Mouse (Mus musculus): Measurements from ENCODE around the gene Fam76a. TPM values are rescaled to one million over a fixed set of nuclear protein-coding genes. Genes with fewer than 3 reads are reported as not detected.

The Fam76a gene
- polyA plus RNA-seq, 1 experiment from 2014 or later, result 43.9 TPM

DNA sequence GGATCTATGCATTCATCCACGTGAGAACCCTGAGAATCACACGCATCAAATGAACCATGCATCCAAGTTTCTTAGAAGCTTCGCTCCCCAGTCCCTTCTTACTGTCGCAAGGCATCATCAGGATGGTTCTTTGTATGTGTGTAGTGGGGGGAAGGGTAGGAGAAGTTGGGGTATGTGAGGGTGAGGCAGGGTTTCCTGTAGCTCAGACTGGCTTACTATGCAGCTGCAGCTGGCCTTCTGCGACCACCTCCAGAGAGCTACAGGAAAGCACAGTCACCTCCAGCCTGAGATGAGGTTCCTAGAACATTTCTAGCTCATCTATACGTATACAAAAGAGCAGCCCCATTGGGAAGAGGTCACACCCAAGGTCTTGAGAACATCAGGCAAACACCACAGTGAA lies 10.2 kb downstream of the Fam76a start:
- ATAC-seq (ENCODE audit: insufficient number of reproducible peaks, low FRiP score, low TSS enrichment, low read depth), result no peak
- Histone ChIP-seq H3K9me3 (no peaks in the 10 kb centered on the region), H3K27ac (no peak overlapping the region), H3K36me3 (peaks cover 84% of the 10 kb centered on the region), H3K4me3 (no peak overlapping the region), H3K9ac (no peak overlapping the region), H3K4me1 (no peaks in the 10 kb centered on the region), H3K4me2 (no peak overlapping the region), H3K27me3 (no peaks in the 10 kb centered on the region)
- WGBS, result 94% methylated on average over 6 of the region's 6 CpGs

- H3K27ac ChIP-seq, result no peak overlapping the region
- H3K4me2 ChIP-seq, result no peak overlapping the region
- no peak for ATAC-seq (ENCODE audit: insufficient number of reproducible peaks, low FRiP score, low TSS enrichment, low read depth)
- no peaks in the 10 kb centered on the region for H3K27me3 ChIP-seq
- H3K4me3 ChIP-seq, result no peak overlapping the region
- H3K9me3 ChIP-seq, result no peaks in the 10 kb centered on the region
- H3K4me1 ChIP-seq, result no peaks in the 10 kb centered on the region
- 85% methylated on average over 5 of the region's 5 CpGs for WGBS
- H3K36me3 ChIP-seq, result peaks cover 75% of the 10 kb centered on the region
- no peak overlapping the region for H3K9ac ChIP-seq
Observed at GRCm38 (mm10) chr4:132905843-132906360, 16.5 kb downstream of the Fam76a start.

DNA sequence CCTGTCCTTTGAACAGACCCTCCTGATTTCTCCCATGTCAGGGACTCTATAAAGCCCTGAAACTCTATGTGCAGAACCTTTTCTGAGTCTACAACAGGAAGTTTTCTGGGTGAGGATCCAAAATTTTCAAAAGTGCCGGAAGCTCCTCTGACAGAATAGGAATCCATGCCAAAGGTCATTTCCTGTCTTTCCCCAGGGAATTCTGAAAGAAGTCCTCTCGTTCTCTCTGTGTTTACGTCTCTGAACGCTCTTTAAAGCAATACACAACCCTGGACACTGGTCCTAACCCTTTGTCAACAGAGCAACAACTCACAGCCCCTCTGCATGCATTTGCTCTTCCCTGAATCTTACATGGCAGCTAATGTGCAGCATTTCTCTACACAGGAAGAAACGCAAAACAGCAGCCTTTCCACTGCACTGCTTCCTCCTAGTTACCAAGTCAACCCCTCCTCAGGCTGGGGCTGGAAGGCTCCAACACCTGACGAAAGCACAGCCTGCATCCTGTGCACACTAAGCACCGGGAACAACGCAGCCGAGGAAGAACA lies 17.5 kb downstream of the Fam76a start:
- Histone ChIP-seq H3K27me3 (no peaks in the 10 kb centered on the region), H3K27ac (no peak overlapping the region), H3K4me1 (no peaks in the 10 kb centered on the region), H3K4me3 (no peak overlapping the region), H3K9ac (no peak overlapping the region), H3K36me3 (peaks cover 71% of the 10 kb centered on the region), H3K9me3 (no peaks in the 10 kb centered on the region), H3K4me2 (no peak overlapping the region)
- ATAC-seq (ENCODE audit: insufficient number of reproducible peaks, low FRiP score, low TSS enrichment, low read depth), result no peak
- WGBS, result 63% methylated on average over 9 of the region's 9 CpGs

- ATAC-seq (ENCODE audit: insufficient number of reproducible peaks, low FRiP score, low TSS enrichment, low read depth), result no peak
- no peak overlapping the region for H3K4me3 ChIP-seq
- 88% methylated on average over 2 of the region's 2 CpGs for WGBS
- H3K4me1 ChIP-seq, result no peaks in the 10 kb centered on the region
- no peaks in the 10 kb centered on the region for H3K9me3 ChIP-seq
- peaks cover 66% of the 10 kb centered on the region for H3K36me3 ChIP-seq
- no peak overlapping the region for H3K27ac ChIP-seq
- no peaks in the 10 kb centered on the region for H3K27me3 ChIP-seq
- no peak overlapping the region for H3K4me2 ChIP-seq
- no peak overlapping the region for H3K9ac ChIP-seq
Observed at GRCm38 (mm10) chr4:132904071-132904470, 18.3 kb downstream of the Fam76a start.

GRCm38 (mm10) chr4:132898197-132898596 lies 24.2 kb downstream of the Fam76a start:
- H3K4me2 ChIP-seq, result no peak overlapping the region
- WGBS, result 83% methylated on average over 9 of the region's 9 CpGs
- ATAC-seq (ENCODE audit: insufficient number of reproducible peaks, low FRiP score, low TSS enrichment, low read depth), result no peak
- no peak overlapping the region for H3K4me3 ChIP-seq
- peaks cover 6% of the 10 kb centered on the region; the same call in 1 of the 2 replicates for H3K27me3 ChIP-seq
- no peaks in the 10 kb centered on the region for H3K9me3 ChIP-seq
- H3K9ac ChIP-seq, result no peak overlapping the region
- H3K27ac ChIP-seq, result no peak overlapping the region
- peaks cover 28% of the 10 kb centered on the region for H3K36me3 ChIP-seq
- no peaks in the 10 kb centered on the region for H3K4me1 ChIP-seq

GRCm38 (mm10) chr4:132894402-132894801 lies 28.0 kb downstream of the Fam76a start:
- H3K4me3 ChIP-seq, result no peak overlapping the region
- no peak overlapping the region for H3K9ac ChIP-seq
- no peaks in the 10 kb centered on the region for H3K36me3 ChIP-seq
- no peak for ATAC-seq (ENCODE audit: insufficient number of reproducible peaks, low FRiP score, low TSS enrichment, low read depth)
- no peak overlapping the region for H3K4me2 ChIP-seq
- no peaks in the 10 kb centered on the region for H3K4me1 ChIP-seq
- no peaks in the 10 kb centered on the region for H3K9me3 ChIP-seq
- H3K27me3 ChIP-seq, result peaks cover 6% of the 10 kb centered on the region; the same call in 1 of the 2 replicates
- WGBS, result 19% methylated on average over 7 of the region's 7 CpGs
- H3K27ac ChIP-seq, result no peak overlapping the region

DNA sequence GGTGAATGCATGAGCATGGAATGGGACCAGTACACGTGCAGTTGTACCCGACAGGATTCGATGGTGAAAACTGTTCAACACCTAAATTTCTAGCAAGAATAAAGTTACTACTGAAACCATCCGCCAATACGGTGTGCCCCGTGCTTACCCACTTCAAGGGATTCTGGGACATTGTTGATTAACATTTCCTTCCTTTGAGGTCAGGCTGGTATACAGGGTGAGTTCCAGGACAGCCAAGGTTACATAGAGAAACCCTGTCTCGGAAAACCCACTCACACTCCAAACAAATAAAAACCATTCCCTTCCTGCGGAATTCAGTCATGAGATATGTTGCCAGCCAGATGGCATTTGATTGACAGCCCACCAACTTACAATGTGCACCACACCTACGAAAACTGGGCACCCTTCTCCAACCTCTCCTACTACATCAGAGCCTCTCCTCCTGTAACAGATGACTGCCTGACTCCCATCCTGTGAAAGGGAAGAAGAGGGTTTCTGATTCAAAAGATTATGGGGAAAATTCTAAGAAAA lies 37.4 kb downstream of the Fam76a start:
- Histone ChIP-seq H3K4me3 (peak overlapping the region; percentile 97), H3K4me1 (peaks cover 18% of the 10 kb centered on the region), H3K9me3 (no peaks in the 10 kb centered on the region), H3K9ac (peak overlapping the region; percentile 89), H3K36me3 (peaks cover 13% of the 10 kb centered on the region; the same call in 1 of the 2 replicates), H3K27me3 (no peaks in the 10 kb centered on the region), H3K27ac (peak overlapping the region; percentile 88), H3K4me2 (peak overlapping the region; percentile 83)
- no peak for ATAC-seq (ENCODE audit: insufficient number of reproducible peaks, low FRiP score, low TSS enrichment, low read depth)
- 7% methylated on average over 9 of the region's 9 CpGs for WGBS

DNA sequence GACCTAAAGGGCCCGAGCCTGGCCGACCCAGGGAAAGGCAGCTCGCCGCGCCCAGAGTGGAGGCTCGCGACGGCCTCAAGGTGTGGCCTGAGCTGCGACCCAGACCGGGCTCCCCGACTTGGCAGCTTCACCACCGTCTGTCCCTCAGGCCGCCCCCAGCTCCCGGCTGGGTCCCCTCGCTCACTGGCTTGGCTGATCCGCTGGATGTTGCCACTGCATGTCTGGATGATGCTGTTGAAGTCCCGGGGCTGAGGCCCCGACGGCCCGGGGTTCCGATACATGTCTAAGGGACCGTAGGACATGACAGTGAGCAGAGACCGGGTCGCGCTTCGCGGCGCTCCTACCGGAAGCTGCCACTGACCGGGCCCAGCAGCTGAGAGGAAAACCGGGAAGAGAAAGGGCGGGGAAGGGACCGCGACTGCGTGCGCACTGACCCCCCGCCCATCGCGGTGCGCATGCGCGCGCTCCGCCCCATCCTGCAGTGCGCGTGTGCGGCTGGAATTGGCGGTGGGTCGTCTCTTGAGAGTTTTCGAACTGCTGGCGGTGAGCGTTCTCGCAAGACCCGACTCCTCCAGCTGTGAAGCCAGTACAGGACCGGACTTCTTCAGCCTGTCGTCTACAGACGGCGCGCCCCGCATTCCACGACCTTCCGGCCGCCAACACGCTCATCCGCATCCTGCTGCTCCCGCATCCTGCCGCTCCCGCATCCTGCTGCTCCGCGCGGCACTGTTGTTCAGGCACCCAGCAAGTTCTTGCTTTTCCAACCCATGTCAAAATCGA lies 38.1 kb downstream of the Fam76a start, which contains the start of gene Stx12:
TSS of gene Stx12 (minus strand) at position 446 of the 780 bp plus-strand sequence.
- H3K9ac ChIP-seq, result peak within 1 kb of the TSS; percentile 89
- peak; percentile 89 for ATAC-seq (ENCODE audit: insufficient number of reproducible peaks, low FRiP score, low TSS enrichment, low read depth)
- peaks cover 18% of the 10 kb centered on the region for H3K4me1 ChIP-seq

GRCm38 (mm10) chr4:132883561-132884063 lies 38.7 kb downstream of the Fam76a start:
- Histone ChIP-seq H3K9me3 (no peaks in the 10 kb centered on the region), H3K4me2 (peak overlapping the region; percentile 83), H3K4me1 (peaks cover 18% of the 10 kb centered on the region), H3K36me3 (peaks cover 19% of the 10 kb centered on the region; the same call in 1 of the 2 replicates), H3K9ac (peak overlapping the region; percentile 89), H3K27me3 (no peaks in the 10 kb centered on the region), H3K27ac (peak overlapping the region; percentile 88), H3K4me3 (peak overlapping the region; percentile 97)
- ATAC-seq (ENCODE audit: insufficient number of reproducible peaks, low FRiP score, low TSS enrichment, low read depth), result peak; percentile 37; the same call in 1 of the 2 replicates
- 1% methylated on average over 21 of the region's 21 CpGs for WGBS

More for the DNA sequence above, 38.1 kb downstream of the Fam76a start, which contains the start of gene Stx12:
- H3K27me3 ChIP-seq, result no peaks in the 10 kb centered on the region
- WGBS, result under 1% methylated on average over 72 of the region's 72 CpGs
- H3K36me3 ChIP-seq, result peaks cover 19% of the 10 kb centered on the region; the same call in 1 of the 2 replicates
- peak within 1 kb of the TSS; percentile 88 for H3K27ac ChIP-seq
- no peaks in the 10 kb centered on the region for H3K9me3 ChIP-seq
- peak within 1 kb of the TSS; percentile 97 for H3K4me3 ChIP-seq
- H3K4me2 ChIP-seq, result peak within 1 kb of the TSS; percentile 83

GRCm38 (mm10) chr4:132874363-132875097 lies 47.8 kb downstream of the Fam76a start:
- Histone ChIP-seq H3K4me1 (no peaks in the 10 kb centered on the region), H3K27me3 (no peaks in the 10 kb centered on the region), H3K27ac (no peak overlapping the region), H3K9ac (no peak overlapping the region), H3K4me3 (no peak overlapping the region), H3K4me2 (no peak overlapping the region), H3K36me3 (peaks cover 29% of the 10 kb centered on the region), H3K9me3 (no peaks in the 10 kb centered on the region)
- ATAC-seq (ENCODE audit: insufficient number of reproducible peaks, low FRiP score, low TSS enrichment, low read depth), result no peak
- WGBS, result 91% methylated on average over 7 of the region's 7 CpGs

All from limb, embryonic 15.5 days (tissue).